13 mouse cellular contexts compared by ENCODE assay signal in genomic region chr16:10814864-10815263, GRCm38 (mm10). TPM values are rescaled to one million over a fixed set of nuclear protein-coding genes. Genes with fewer than 3 reads are reported as not detected.
DNase-seq lines count a peak whose midpoint lies in the region; ATAC-seq and TF ChIP-seq lines count a peak whose summit lies in the region.
"Had no signal": no experiment of that assay in that cellular context is flagged by ENCODE, and none has a peak within 500 bp of the region (broad histone marks: within the 10 kb centered on the region; RNA-seq: fewer than 3 reads in every experiment).

No protein-coding gene starts in this region.

- H3K4me3 ChIP-seq in kidney, embryonic 15.5 days (replicated peaks): no peak overlapping the region
- no peak overlapping the region for H3K4me3 ChIP-seq in lung, postnatal 0 days (ENCODE audit: low read depth, low read length)
- no peak overlapping the region for H3K4me3 ChIP-seq in midbrain, postnatal 0 days (ENCODE audit: low read depth, low read length)
- H3K4me3 ChIP-seq: myocyte had no signal

- no peak for TF ChIP-seq CTCF in lung, postnatal 0 days (IDR thresholded peaks at IDR 0.05)
- TF ChIP-seq CTCF in midbrain, postnatal 0 days (IDR thresholded peaks at IDR 0.05): no peak

- H3K4me2 ChIP-seq in kidney, embryonic 15.5 days: no peak overlapping the region
- no peak overlapping the region for H3K4me2 ChIP-seq in lung, postnatal 0 days (replicated peaks; ENCODE audit: low read depth, low read length)
- H3K4me2 ChIP-seq in midbrain, postnatal 0 days (ENCODE audit: low read depth, low read length, poor library complexity, severe bottlenecking): no peak overlapping the region

- no peaks in the 10 kb centered on the region for H3K9me3 ChIP-seq in kidney, embryonic 15.5 days (replicated peaks)
- H3K9me3 ChIP-seq in lung, postnatal 0 days (ENCODE audit: low read length): no peaks in the 10 kb centered on the region
- H3K9me3 ChIP-seq in midbrain, postnatal 0 days (ENCODE audit: low read length): no peaks in the 10 kb centered on the region

- no peaks in the 10 kb centered on the region for H3K36me3 ChIP-seq in kidney, embryonic 15.5 days
- no peaks in the 10 kb centered on the region for H3K36me3 ChIP-seq in lung, postnatal 0 days (ENCODE audit: insufficient read depth, low read length)
- no peaks in the 10 kb centered on the region for H3K36me3 ChIP-seq in midbrain, postnatal 0 days (ENCODE audit: insufficient read depth, low read length)

- no peak overlapping the region for H3K9ac ChIP-seq in kidney, embryonic 15.5 days
- H3K9ac ChIP-seq in lung, postnatal 0 days (replicated peaks; ENCODE audit: low read depth): no peak overlapping the region
- no peak overlapping the region for H3K9ac ChIP-seq in midbrain, postnatal 0 days (replicated peaks; ENCODE audit: low read length, poor library complexity, severe bottlenecking)

- no peak for DNase-seq in kidney, postnatal 25 days
- peak; percentile 67 for DNase-seq in lung, postnatal 0 days (ENCODE audit: low spot score)
- no peak for DNase-seq in spleen, postnatal 4 days (ENCODE audit: low spot score in 2 of 2)
- DNase-seq in midbrain, postnatal 0 days (ENCODE audit: low spot score): no peak
- no peak for DNase-seq in layer of hippocampus, postnatal 25 days (ENCODE audit: extremely low spot score in 1 of 2, low spot score in 1 of 2)

- H3K4me1 ChIP-seq in kidney, embryonic 15.5 days: 0 out of 2 replicates have a peak, but pooled peaks cover 7% of the 10 kb centered on the region
- H3K4me1 ChIP-seq in lung, postnatal 0 days (ENCODE audit: insufficient read depth, low read depth, low read length): no peaks in the 10 kb centered on the region
- H3K4me1 ChIP-seq in midbrain, postnatal 0 days (ENCODE audit: insufficient read depth, low read length): no peaks in the 10 kb centered on the region

- TF ChIP-seq EP300 in lung, postnatal 0 days (IDR thresholded peaks at IDR 0.05): peak; percentile 52; the same call in 1 of the 2 replicates

- peak; percentile 29; the same call in 1 of the 2 replicates for ATAC-seq in kidney, embryonic 15.5 days (replicated peaks; ENCODE audit: low FRiP score)
- peak; percentile 46 for ATAC-seq in CD4-positive, CD25-positive, alpha-beta regulatory T cell, adult 4 months
- peak; percentile 85 for ATAC-seq in common myeloid progenitor, adult 5-6 weeks (replicated peaks; ENCODE audit: low read depth, poor library complexity, severe bottlenecking)
- peak; percentile 92 for ATAC-seq in lung, postnatal 0 days
- no peak for ATAC-seq in midbrain, postnatal 0 days (ENCODE audit: low FRiP score)

- no peaks in the 10 kb centered on the region for H3K27me3 ChIP-seq in kidney, embryonic 15.5 days
- no peaks in the 10 kb centered on the region for H3K27me3 ChIP-seq in lung, postnatal 0 days (replicated peaks; ENCODE audit: insufficient read depth, low read length)
- no peaks in the 10 kb centered on the region for H3K27me3 ChIP-seq in midbrain, postnatal 0 days (ENCODE audit: insufficient read depth, low read length)

- no peak overlapping the region for H3K27ac ChIP-seq in kidney, embryonic 15.5 days
- no peak overlapping the region for H3K27ac ChIP-seq in lung, postnatal 0 days (ENCODE audit: low read length)
- no peak overlapping the region for H3K27ac ChIP-seq in midbrain, postnatal 0 days (ENCODE audit: low read depth, low read length)

- WGBS in kidney, embryonic 15.5 days: 55% methylated on average over 4 of the region's 4 CpGs
- WGBS in lung, postnatal 0 days: 45% methylated on average over 4 of the region's 4 CpGs
- WGBS in midbrain, postnatal 0 days: 95% methylated on average over 4 of the region's 4 CpGs

RNA-seq across cellular contexts. Expression of gene Gm11172, which starts 2.1 kb away (rescaled TPM):
- polyA plus RNA-seq in kidney, embryonic 15.5 days (2015; fragmentation: Nextera tagmentation; extraction: Ambion mirVana): not detected in 2 replicates
- polyA plus RNA-seq in CD4-positive, CD25-positive, alpha-beta regulatory T cell, adult 4 months (2017; shearing (Covaris generic)): not detected
- total RNA-seq in common myeloid progenitor, adult 5-6 weeks (2017): not detected in 2 replicates
- polyA plus RNA-seq in lung, postnatal 0 days (2015; fragmentation: Nextera tagmentation; extraction: Ambion mirVana): not detected in 2 replicates
- not detected in 2 replicates for total RNA-seq in midbrain, postnatal 0 days (2014; rRNA removed)
- not detected in 2 replicates for polyA plus RNA-seq in midbrain, postnatal 0 days (2015; fragmentation: Nextera tagmentation; extraction: Ambion mirVana)
- not detected for total RNA-seq in layer of hippocampus, postnatal 25 days (2021)
- total RNA-seq: heart, adult 8-10 months; layer of hippocampus, postnatal 14 days had no signal
- polyA plus RNA-seq: embryonic facial prominence, embryonic 11.5 days; liver, embryonic 16.5 days; myocyte had no signal

RNA-seq across cellular contexts. Expression of gene Prm1, which starts 9.2 kb away (rescaled TPM):
- polyA plus RNA-seq in kidney, embryonic 15.5 days (2015; fragmentation: Nextera tagmentation; extraction: Ambion mirVana): 0.51 TPM in 1 of 2 replicates, not detected in the other
- under 1 TPM in 1 of 2 experiments, not detected in 1; 0.75 TPM for polyA plus RNA-seq in CD4-positive, CD25-positive, alpha-beta regulatory T cell, adult 4 months (2017; shearing (Covaris generic))
- not detected in 2 replicates for total RNA-seq in common myeloid progenitor, adult 5-6 weeks (2017)
- polyA plus RNA-seq in lung, postnatal 0 days (2015; fragmentation: Nextera tagmentation; extraction: Ambion mirVana): not detected in 2 replicates
- total RNA-seq in midbrain, postnatal 0 days (2014; rRNA removed): not detected in 2 replicates
- 0.69 TPM in 1 of 2 replicates, not detected in the other for polyA plus RNA-seq in midbrain, postnatal 0 days (2015; fragmentation: Nextera tagmentation; extraction: Ambion mirVana)
- total RNA-seq in layer of hippocampus, postnatal 25 days (2021): not detected
- total RNA-seq: heart, adult 8-10 months; layer of hippocampus, postnatal 14 days had no signal
- polyA plus RNA-seq: embryonic facial prominence, embryonic 11.5 days; liver, embryonic 16.5 days; myocyte had no signal

RNA-seq across cellular contexts. Expression of gene Prm2, which starts 18.9 kb away (rescaled TPM):
- polyA plus RNA-seq in kidney, embryonic 15.5 days (2015; fragmentation: Nextera tagmentation; extraction: Ambion mirVana): not detected in 2 replicates
- not detected for polyA plus RNA-seq in CD4-positive, CD25-positive, alpha-beta regulatory T cell, adult 4 months (2017; shearing (Covaris generic))
- not detected in 2 replicates for total RNA-seq in common myeloid progenitor, adult 5-6 weeks (2017)
- not detected in 2 replicates for polyA plus RNA-seq in lung, postnatal 0 days (2015; fragmentation: Nextera tagmentation; extraction: Ambion mirVana)
- not detected in 2 replicates for total RNA-seq in midbrain, postnatal 0 days (2014; rRNA removed)
- not detected in 2 replicates for polyA plus RNA-seq in midbrain, postnatal 0 days (2015; fragmentation: Nextera tagmentation; extraction: Ambion mirVana)
- not detected for total RNA-seq in layer of hippocampus, postnatal 25 days (2021)
- total RNA-seq: heart, adult 8-10 months; layer of hippocampus, postnatal 14 days had no signal
- polyA plus RNA-seq: embryonic facial prominence, embryonic 11.5 days; liver, embryonic 16.5 days; myocyte had no signal

RNA-seq across cellular contexts. Expression of gene Rmi2, which starts 20.0 kb away (rescaled TPM):
- polyA plus RNA-seq in kidney, embryonic 15.5 days (2015; fragmentation: Nextera tagmentation; extraction: Ambion mirVana): 4.1 and 4.2 TPM in 2 replicates
- 1 to 10 TPM in 1 of 2 experiments, under 1 TPM in 1; 0.67 to 1.6 TPM for polyA plus RNA-seq in CD4-positive, CD25-positive, alpha-beta regulatory T cell, adult 4 months (2017; shearing (Covaris generic))
- 5.9 and 8.3 TPM in 2 replicates for total RNA-seq in common myeloid progenitor, adult 5-6 weeks (2017)
- 0.44 and 0.51 TPM in 2 replicates for polyA plus RNA-seq in lung, postnatal 0 days (2015; fragmentation: Nextera tagmentation; extraction: Ambion mirVana)
- total RNA-seq in midbrain, postnatal 0 days (2014; rRNA removed): 0.14 and 1.1 TPM in 2 replicates
- polyA plus RNA-seq in midbrain, postnatal 0 days (2015; fragmentation: Nextera tagmentation; extraction: Ambion mirVana): 0.22 and 0.25 TPM in 2 replicates
- under 1 TPM; 0.17 to 0.28 TPM for total RNA-seq in layer of hippocampus, postnatal 25 days (2021)

RNA-seq across cellular contexts. Expression of gene Prm3, which starts 24.1 kb away (rescaled TPM):
- not detected in 2 replicates for polyA plus RNA-seq in kidney, embryonic 15.5 days (2015; fragmentation: Nextera tagmentation; extraction: Ambion mirVana)
- not detected for polyA plus RNA-seq in CD4-positive, CD25-positive, alpha-beta regulatory T cell, adult 4 months (2017; shearing (Covaris generic))
- not detected in 2 replicates for total RNA-seq in common myeloid progenitor, adult 5-6 weeks (2017)
- polyA plus RNA-seq in lung, postnatal 0 days (2015; fragmentation: Nextera tagmentation; extraction: Ambion mirVana): not detected in 2 replicates
- not detected in 2 replicates for total RNA-seq in midbrain, postnatal 0 days (2014; rRNA removed)
- polyA plus RNA-seq in midbrain, postnatal 0 days (2015; fragmentation: Nextera tagmentation; extraction: Ambion mirVana): not detected in 2 replicates
- total RNA-seq in layer of hippocampus, postnatal 25 days (2021): not detected
- total RNA-seq: heart, adult 8-10 months; layer of hippocampus, postnatal 14 days had no signal
- polyA plus RNA-seq: embryonic facial prominence, embryonic 11.5 days; liver, embryonic 16.5 days; myocyte had no signal
